Mouse (Mus musculus) liver, embryonic 12.5 days (tissue): Measurements from ENCODE around the gene Zfp991. TPM values are rescaled to one million over a fixed set of nuclear protein-coding genes. Genes with fewer than 3 reads are reported as not detected.
"Not testable (repeated sequence)": the region's sequence is repeated elsewhere in the genome, so short reads cannot be mapped to it uniquely, and the experiment has no call there.

Source experiments
- ATAC-seq: fragments of 200-750 bp; cut with Nextera tagmentation; 2 replicates; pipeline ENCODE4 v1.8.0; 2017; ENCODE audit warnings: moderate number of reproducible peaks, mild to moderate bottlenecking, moderate library complexity
- H3K27ac ChIP-seq: fragments of 300-500 bp; sonication (generic); 2 replicates; pipeline ENCODE4 v1.5.1; 2016; ENCODE audit warnings: mild to moderate bottlenecking
- H3K27me3 ChIP-seq: fragments of 300-500 bp; sonication (generic); replicated peaks from 2 replicates; pipeline ENCODE4 v1.6.1; 2016; ENCODE audit warnings: mild to moderate bottlenecking, moderate library complexity
- H3K36me3 ChIP-seq: fragments of 300-500 bp; sonication (generic); 2 replicates; pipeline ENCODE4 v1.6.1; 2016; ENCODE audit warnings: mild to moderate bottlenecking, moderate library complexity
- H3K4me1 ChIP-seq: fragments of 300-500 bp; sonication (generic); 2 replicates; pipeline ENCODE4 v1.6.1; 2016
- H3K4me2 ChIP-seq: fragments of 300-500 bp; sonication (generic); 2 replicates; pipeline ENCODE4 v1.6.1; 2016; ENCODE audit warnings: mild to moderate bottlenecking, moderate library complexity
- H3K4me3 ChIP-seq: fragments of 300-500 bp; sonication (generic); 2 replicates; pipeline ENCODE4 v1.5.1; 2016; ENCODE audit warnings: mild to moderate bottlenecking, moderate library complexity
- H3K9ac ChIP-seq: fragments of 300-500 bp; sonication (generic); 2 replicates; pipeline ENCODE4 v1.6.1; 2016; ENCODE audit warnings: mild to moderate bottlenecking, moderate library complexity
- H3K9me3 ChIP-seq: fragments of 300-500 bp; sonication (generic); replicated peaks from 2 replicates; pipeline ENCODE4 v1.6.1; 2016; ENCODE audit warnings: mild to moderate bottlenecking, moderate library complexity
- WGBS: fragments of 180-500 bp; shearing (Covaris S2); methylation state at CpG from one replicate; pipeline ENCODE4 v1.1.7; 2016; ENCODE audit not compliant: insufficient replicate concordance; 5-methylcytosine and 5-hydroxymethylcytosine counted together
- polyA plus RNA-seq: library from polyadenylated mRNA; unstranded; fragments of >200 nt; fragmentation: Nextera tagmentation; extraction: Ambion mirVana; gene quantifications from 2 replicates; pipeline ENCODE4 v1.2.1, GENCODE M21; 2016

Gene Zfp991
- polyA plus RNA-seq, 1 experiment from 2014 or later = 6.8 TPM

DNA sequence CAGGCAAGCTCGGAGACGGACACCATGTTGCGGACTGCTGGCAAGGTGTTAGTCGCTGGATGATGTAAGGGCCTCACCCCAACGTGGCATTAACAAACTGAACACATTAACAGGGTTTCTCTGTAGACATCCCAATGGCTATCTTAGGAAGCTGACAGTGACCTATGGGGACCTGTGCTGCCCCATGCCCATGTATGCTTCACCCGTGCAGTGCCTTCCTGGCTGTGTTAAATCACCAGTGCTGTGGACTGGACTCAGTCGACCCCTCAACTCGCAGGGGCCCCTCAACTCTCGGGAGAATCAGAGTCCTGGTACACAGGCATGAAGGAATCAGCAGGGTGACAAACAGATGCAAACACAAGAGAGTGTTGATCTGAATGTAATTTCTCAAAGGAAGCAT, 63.3 kb downstream of the Zfp991 start:
- H3K9me3 ChIP-seq, H3K4me1 ChIP-seq, H3K4me3 ChIP-seq, H3K4me2 ChIP-seq, H3K9ac ChIP-seq, H3K36me3 ChIP-seq, H3K27ac ChIP-seq, H3K27me3 ChIP-seq: not testable (repeated sequence)
- 68% methylated on average over 7 of the region's 9 CpGs for WGBS
- ATAC-seq = 0 out of 2 replicates have a peak, but pooled peaks have one; percentile 25

DNA sequence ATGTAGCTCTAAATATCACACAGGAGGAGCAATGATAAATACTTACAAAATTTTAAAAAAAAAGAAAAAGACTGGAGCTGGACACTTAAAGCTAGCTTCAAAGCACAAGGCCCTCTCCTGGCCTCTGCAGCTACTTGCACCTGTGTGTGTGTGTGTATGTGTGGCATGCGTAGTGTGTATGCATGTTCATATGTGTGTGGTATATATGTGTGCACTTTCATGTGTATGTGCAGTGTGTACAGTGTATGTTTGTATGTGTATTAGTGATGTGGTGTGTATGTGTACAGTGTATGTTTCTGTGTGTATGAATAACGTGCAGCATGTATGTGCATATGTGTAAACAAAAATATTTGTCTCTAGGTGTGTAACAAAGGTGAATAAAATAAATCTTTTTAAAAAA, 65.4 kb downstream of the Zfp991 start:
- H3K9me3 ChIP-seq, H3K4me3 ChIP-seq, H3K4me2 ChIP-seq, H3K27me3 ChIP-seq, H3K36me3 ChIP-seq, H3K27ac ChIP-seq, H3K9ac ChIP-seq, H3K4me1 ChIP-seq: not testable (repeated sequence)
- peak; percentile 43; the same call in 1 of the 2 replicates for ATAC-seq
- WGBS = 71% methylated on average over 2 of the region's 2 CpGs

- H3K27ac ChIP-seq, H3K9ac ChIP-seq, H3K9me3 ChIP-seq, H3K4me3 ChIP-seq, H3K4me2 ChIP-seq, H3K27me3 ChIP-seq, H3K4me1 ChIP-seq, H3K36me3 ChIP-seq: not testable (repeated sequence)
- 51% methylated on average over 6 of the region's 6 CpGs for WGBS
- ATAC-seq = peak; percentile 38
These were observed 67.4 kb downstream of the Zfp991 start for GRCm38 (mm10) chr4:147199055-147199750.

- H3K36me3 ChIP-seq, H3K4me1 ChIP-seq, H3K27ac ChIP-seq, H3K9ac ChIP-seq, ATAC-seq, H3K4me3 ChIP-seq, H3K9me3 ChIP-seq, H3K27me3 ChIP-seq, H3K4me2 ChIP-seq: not testable (repeated sequence)
- 73% methylated on average over 13 of the region's 16 CpGs for WGBS
These were observed 70.3 kb downstream of the Zfp991 start for GRCm38 (mm10) chr4:147201920-147202660.

DNA sequence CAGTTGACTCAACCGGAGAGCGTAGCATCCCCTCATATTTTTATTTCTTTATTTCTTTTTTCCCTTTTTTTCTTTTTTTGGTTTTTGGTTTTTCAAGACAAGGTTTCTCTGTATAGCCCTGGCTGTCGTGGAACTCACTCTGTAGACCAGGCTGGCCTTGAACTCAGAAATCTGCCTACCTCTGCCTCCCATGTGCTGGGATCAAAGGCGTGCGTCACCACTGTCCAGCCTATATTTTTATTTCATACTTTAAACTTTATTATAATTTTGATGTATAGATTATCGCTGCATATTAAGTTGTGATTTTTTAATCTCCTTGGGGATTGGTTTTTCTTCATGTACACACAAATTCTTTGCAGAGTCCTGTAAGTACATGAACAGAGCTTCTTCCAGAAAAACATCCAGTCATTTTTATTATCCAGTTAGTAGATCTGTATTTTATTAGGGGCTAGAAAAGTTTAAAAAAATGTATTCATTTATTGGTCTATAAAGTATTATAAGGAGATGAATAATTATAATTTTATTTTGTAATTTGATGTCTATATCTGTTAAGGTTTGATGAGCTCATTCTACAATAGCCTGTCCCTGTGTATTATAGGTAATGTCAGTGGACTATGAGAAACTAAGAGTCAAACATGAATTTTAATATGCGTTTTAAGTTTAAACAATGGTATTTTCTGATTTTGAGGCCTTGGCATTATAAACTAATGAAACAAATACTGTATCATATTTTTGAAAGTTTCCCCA, 80.5 kb downstream of the Zfp991 start:
- 75% methylated on average over 3 of the region's 7 CpGs for WGBS
- not testable (repeated sequence) for H3K9ac ChIP-seq, H3K36me3 ChIP-seq, H3K4me2 ChIP-seq, H3K27ac ChIP-seq, H3K4me1 ChIP-seq, ATAC-seq, H3K9me3 ChIP-seq, H3K27me3 ChIP-seq, H3K4me3 ChIP-seq

DNA sequence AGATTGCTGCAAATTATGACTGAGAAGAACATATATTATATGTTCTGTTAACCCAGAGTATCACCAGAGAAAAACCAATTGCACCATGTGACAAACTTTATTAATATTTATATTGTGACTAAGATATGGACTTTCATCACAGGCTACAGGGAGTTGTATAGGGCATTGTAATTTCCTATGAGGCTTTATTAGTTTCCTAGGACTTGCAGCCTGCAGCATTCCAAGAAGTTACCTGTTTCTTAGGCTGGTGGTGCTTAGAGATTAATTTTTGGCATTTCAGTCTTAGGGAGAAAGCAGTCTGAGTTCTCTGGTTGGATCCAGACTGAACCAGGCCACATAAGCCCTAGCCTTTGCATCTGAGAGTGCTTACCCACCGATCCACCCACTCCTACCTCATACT, 82.4 kb downstream of the Zfp991 start:
- H3K4me2 ChIP-seq, H3K9ac ChIP-seq, H3K27ac ChIP-seq, H3K27me3 ChIP-seq, H3K4me3 ChIP-seq, H3K36me3 ChIP-seq, H3K4me1 ChIP-seq, ATAC-seq, H3K9me3 ChIP-seq: not testable (repeated sequence)
- WGBS = no CpG with 5 or more reads among the region's 1 CpGs

GRCm38 (mm10) chr4:147217676-147218075, 85.8 kb downstream of the Zfp991 start:
- not testable (repeated sequence) for H3K4me2 ChIP-seq, H3K27ac ChIP-seq, H3K4me3 ChIP-seq, H3K9ac ChIP-seq, ATAC-seq, H3K36me3 ChIP-seq, H3K4me1 ChIP-seq, H3K27me3 ChIP-seq
- H3K9me3 ChIP-seq = peaks cover 14% of the 10 kb centered on the region
- WGBS = 47% methylated on average over 3 of the region's 4 CpGs

DNA sequence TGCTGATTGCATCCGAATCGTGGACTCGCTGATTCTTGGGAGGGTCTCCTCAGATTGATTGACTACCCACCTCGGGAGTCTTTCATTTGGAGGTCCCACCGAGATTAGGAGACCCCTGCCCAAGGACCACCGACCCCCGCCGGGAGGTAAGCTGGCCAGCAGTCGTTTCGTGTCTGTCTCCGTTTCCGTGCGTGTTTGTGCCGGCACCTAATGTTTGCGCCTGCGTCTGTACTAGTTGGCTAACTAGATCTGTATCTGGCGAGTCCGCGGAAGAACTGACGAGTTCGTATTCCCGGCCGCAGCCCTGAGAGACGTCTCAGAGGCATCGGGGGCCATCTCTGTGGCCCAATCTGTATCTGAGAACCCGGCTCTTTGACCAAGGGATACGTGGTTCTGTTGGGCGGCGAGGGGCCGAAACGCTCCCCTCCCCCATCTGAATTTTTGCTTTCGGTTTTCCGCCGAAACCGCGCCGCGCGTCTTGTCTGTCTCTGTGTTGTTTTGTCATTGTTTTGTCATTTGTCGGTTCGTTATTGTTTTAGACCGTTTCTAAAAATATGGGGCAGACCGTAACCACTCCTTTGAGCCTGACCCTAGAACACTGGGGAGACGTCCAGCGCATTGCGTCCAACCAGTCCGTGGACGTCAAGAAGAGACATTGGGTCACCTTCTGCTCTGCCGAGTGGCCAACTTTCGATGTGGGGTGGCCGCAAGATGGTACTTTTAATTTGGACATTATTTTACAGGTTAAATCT, 87.7 kb downstream of the Zfp991 start:
- H3K27me3 ChIP-seq, H3K27ac ChIP-seq, H3K4me1 ChIP-seq, H3K36me3 ChIP-seq, ATAC-seq, H3K9ac ChIP-seq: not testable (repeated sequence)
- Histone ChIP-seq H3K9me3 (peaks cover 18% of the 10 kb centered on the region), H3K4me2 (peak overlapping the region; percentile 49), H3K4me3 (peak overlapping the region; percentile 57)
- WGBS = 57% methylated on average over 50 of the region's 51 CpGs

GRCm38 (mm10) chr4:147220226-147220625, 88.4 kb downstream of the Zfp991 start:
- peaks cover 26% of the 10 kb centered on the region for H3K9me3 ChIP-seq
- WGBS = 74% methylated on average over 17 of the region's 20 CpGs
- H3K36me3 ChIP-seq, H3K4me3 ChIP-seq, H3K4me2 ChIP-seq, ATAC-seq, H3K4me1 ChIP-seq, H3K27me3 ChIP-seq, H3K9ac ChIP-seq, H3K27ac ChIP-seq: not testable (repeated sequence)

DNA sequence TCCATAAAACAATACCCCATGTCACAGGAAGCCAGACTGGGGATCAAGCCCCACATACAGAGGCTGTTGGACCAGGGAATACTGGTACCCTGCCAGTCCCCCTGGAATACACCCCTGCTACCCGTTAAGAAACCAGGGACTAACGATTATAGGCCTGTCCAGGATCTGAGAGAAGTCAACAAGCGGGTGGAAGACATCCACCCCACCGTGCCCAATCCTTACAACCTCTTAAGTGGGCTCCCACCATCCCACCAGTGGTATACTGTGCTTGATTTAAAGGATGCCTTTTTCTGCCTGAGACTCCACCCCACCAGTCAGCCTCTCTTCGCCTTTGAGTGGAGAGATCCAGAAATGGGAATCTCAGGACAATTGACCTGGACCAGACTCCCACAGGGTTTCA, 90.2 kb downstream of the Zfp991 start:
- not testable (repeated sequence) for H3K27me3 ChIP-seq, H3K27ac ChIP-seq, H3K4me1 ChIP-seq, H3K36me3 ChIP-seq, ATAC-seq, H3K4me3 ChIP-seq, H3K4me2 ChIP-seq, H3K9ac ChIP-seq
- WGBS = 69% methylated on average over 5 of the region's 5 CpGs
- peaks cover 34% of the 10 kb centered on the region for H3K9me3 ChIP-seq

DNA sequence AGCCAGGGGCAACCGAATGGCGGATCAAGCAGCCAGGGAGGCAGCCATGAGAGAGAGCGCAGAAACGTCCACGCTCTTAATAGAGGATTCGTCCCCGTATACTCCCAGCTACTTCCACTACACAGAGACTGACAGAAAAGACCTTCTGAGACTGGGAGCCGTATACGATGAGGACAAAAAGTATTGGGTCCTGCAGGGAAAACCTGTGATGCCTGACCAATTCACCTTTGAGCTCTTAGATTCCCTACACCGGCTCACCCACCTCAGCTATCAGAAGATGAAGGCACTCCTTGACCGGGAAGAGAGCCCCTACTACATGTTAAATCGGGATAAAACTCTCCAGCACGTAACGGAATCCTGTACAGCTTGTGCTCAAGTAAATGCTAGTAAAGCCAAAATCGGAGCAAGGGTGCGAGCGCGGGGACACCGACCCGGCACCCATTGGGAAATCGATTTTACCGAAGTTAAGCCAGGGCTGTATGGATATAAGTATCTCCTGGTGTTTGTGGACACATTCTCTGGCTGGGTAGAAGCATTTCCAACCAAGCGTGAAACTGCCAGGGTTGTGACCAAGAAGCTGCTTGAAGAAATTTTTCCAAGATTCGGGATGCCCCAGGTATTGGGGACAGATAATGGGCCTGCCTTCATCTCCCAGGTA, 92.1 kb downstream of the Zfp991 start:
- ATAC-seq, H3K4me3 ChIP-seq, H3K27ac ChIP-seq, H3K36me3 ChIP-seq, H3K4me2 ChIP-seq, H3K4me1 ChIP-seq, H3K9ac ChIP-seq, H3K27me3 ChIP-seq: not testable (repeated sequence)
- H3K9me3 ChIP-seq = peaks cover 34% of the 10 kb centered on the region
- 86% methylated on average over 24 of the region's 24 CpGs for WGBS
